Mouse (Mus musculus): ENCODE data around the gene Aldh3a2.
"Not testable (repeated sequence)": the region's sequence is repeated elsewhere in the genome, so short reads cannot be mapped to it uniquely, and the experiment has no call there.

DNA sequence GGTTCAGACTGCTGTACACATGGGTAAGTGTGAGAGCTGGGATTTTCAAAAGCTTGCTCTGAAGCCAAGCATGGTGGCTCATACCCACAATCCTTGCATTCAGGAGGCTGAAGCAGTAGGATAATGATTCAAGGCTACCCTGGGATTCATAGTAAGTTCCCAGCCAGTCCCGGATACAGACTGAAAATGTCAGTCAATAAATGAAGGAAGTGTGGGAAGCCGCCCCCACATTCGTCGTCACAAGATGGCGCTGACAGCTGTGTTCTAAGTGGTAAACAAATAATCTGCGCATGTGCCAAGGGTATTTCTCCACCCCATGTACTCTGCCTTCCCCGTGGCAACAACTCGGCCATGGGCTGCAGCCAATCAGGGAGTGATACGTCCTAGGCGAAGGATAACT lies 37.3 kb upstream of the Aldh3a2 start:
- not testable (repeated sequence) for TF ChIP-seq CTCF (IDR thresholded peaks at IDR 0.05; ENCODE audit: low read depth, low read length); POLR2A (IDR thresholded peaks at IDR 0.05; ENCODE audit: extremely low read depth, insufficient read depth, low read length)
